Mouse (Mus musculus) neural tube, embryonic 11.5 days (tissue): ENCODE measurements around the gene Kctd21. TPM values are rescaled to one million over a fixed set of nuclear protein-coding genes. Genes with fewer than 3 reads are reported as not detected.

Experiments
- ATAC-seq: fragments of 200-750 bp; cut with Nextera tagmentation; 2 replicates; pipeline ENCODE4 v1.8.0; 2017; ENCODE audit warnings: moderate number of reproducible peaks, mild to moderate bottlenecking, moderate TSS enrichment, moderate library complexity; ENCODE audit not compliant: insufficient read depth, low FRiP score, low TSS enrichment
- DNase-seq: peaks from one replicate; pipeline ENCODE4 v3.0.0-alpha.2; 2015; ENCODE audit warnings: low spot score
- H3K27ac ChIP-seq: fragments of 300-500 bp; sonication (generic); 2 replicates; pipeline ENCODE4 v1.5.1; 2014; ENCODE audit warnings: low read depth, mild to moderate bottlenecking, low read length
- H3K27me3 ChIP-seq: fragments of 300-500 bp; sonication (generic); 2 replicates; pipeline ENCODE4 v1.6.1; 2014; ENCODE audit warnings: mild to moderate bottlenecking, low read length, mixed read lengths; ENCODE audit not compliant: control insufficient read depth, insufficient read depth
- H3K36me3 ChIP-seq: fragments of 300-500 bp; sonication (generic); 2 replicates; pipeline ENCODE4 v1.6.1; 2014; ENCODE audit warnings: mild to moderate bottlenecking, low read length, moderate library complexity, mixed read lengths; ENCODE audit not compliant: control insufficient read depth, insufficient read depth
- H3K4me1 ChIP-seq: fragments of 300-500 bp; sonication (generic); 2 replicates; pipeline ENCODE4 v1.6.1; 2014; ENCODE audit warnings: low read length, mixed read lengths; ENCODE audit not compliant: control insufficient read depth, insufficient read depth
- H3K4me2 ChIP-seq: fragments of 300-500 bp; sonication (generic); 2 replicates; pipeline ENCODE4 v1.6.1; 2014; ENCODE audit warnings: low read depth, mild to moderate bottlenecking, moderate library complexity
- H3K4me3 ChIP-seq: fragments of 300-500 bp; sonication (generic); 2 replicates; pipeline ENCODE4 v1.5.1; 2014; ENCODE audit warnings: low read depth, low read length
- H3K9ac ChIP-seq: fragments of 300-500 bp; sonication (generic); 2 replicates; pipeline ENCODE4 v1.6.1; 2014; ENCODE audit warnings: mild to moderate bottlenecking, low read length
- H3K9me3 ChIP-seq: fragments of 300-500 bp; sonication (generic); 2 replicates; pipeline ENCODE4 v1.6.1; 2016; ENCODE audit warnings: low read length; ENCODE audit not compliant: control insufficient read depth
- WGBS: fragments of 180-500 bp; shearing (Covaris S2); extraction: QIAGEN DNeasy Blood & Tissue Kit; methylation state at CpG from one replicate; pipeline ENCODE4 v1.1.7; 2014; 5-methylcytosine and 5-hydroxymethylcytosine counted together
- polyA plus RNA-seq: library from polyadenylated mRNA; unstranded; fragments of >200 nt; fragmentation: Nextera tagmentation; extraction: Ambion mirVana; gene quantifications from 2 replicates; pipeline ENCODE4 v1.2.1, GENCODE M21; 2014

Kctd21 gene
- polyA plus RNA-seq, 1 experiment from 2014 or later = 6.1 TPM

GRCm38 (mm10) chr7:97327376-97327775 lies 4.8 kb upstream of the Kctd21 start:
- DNase-seq = no peak
- H3K9ac ChIP-seq = no peak overlapping the region
- peaks cover 27% of the 10 kb centered on the region for H3K27me3 ChIP-seq
- H3K4me1 ChIP-seq = peaks cover 9% of the 10 kb centered on the region; the same call in 1 of the 2 replicates
- 90% methylated on average over 4 of the region's 4 CpGs for WGBS
- no peak overlapping the region for H3K4me3 ChIP-seq
- no peak overlapping the region for H3K4me2 ChIP-seq
- H3K36me3 ChIP-seq = no peaks in the 10 kb centered on the region
- no peak for ATAC-seq
- no peak overlapping the region for H3K27ac ChIP-seq
- no peaks in the 10 kb centered on the region for H3K9me3 ChIP-seq

DNA sequence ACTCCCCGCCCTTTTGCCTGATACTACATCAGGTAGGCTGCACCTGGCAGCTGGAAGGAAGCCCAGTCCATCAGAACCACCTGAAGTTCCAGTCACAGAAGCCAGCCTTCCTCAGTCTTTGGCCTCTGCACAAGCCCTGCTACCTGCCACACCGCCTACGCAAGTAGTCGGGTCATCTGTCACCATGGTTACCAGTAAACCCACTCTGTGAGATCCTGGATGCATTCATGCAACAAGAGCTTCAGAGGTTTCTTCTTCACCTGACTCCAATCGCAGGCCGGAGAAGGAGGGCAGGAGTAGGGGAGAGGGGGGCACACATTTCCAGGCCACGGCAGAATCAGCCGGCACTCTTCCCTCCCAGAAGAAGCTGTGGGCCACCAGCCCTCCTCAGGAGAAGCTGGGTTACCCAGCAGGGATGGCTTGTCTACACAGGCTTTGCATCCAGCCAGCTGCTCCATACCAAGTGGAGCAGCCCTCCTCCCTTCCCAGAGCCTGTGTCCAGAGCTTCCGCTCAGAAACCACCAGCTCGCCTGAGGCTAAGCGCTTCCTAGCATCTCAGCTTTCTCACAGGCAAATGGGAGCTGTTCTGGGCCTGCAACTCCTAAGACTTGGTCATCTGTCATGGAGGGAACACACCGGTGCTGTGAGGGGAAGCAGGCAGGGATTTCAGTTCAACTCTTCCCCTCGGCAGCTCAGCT lies 3.1 kb upstream of the Kctd21 start:
- 71% methylated on average over 13 of the region's 13 CpGs for WGBS
- ATAC-seq (no peak), DNase-seq (no peak)
- Histone ChIP-seq H3K4me1 (peaks cover 11% of the 10 kb centered on the region), H3K9me3 (no peaks in the 10 kb centered on the region), H3K36me3 (no peaks in the 10 kb centered on the region), H3K4me2 (no peak overlapping the region), H3K4me3 (no peak overlapping the region), H3K27ac (no peak overlapping the region), H3K9ac (no peak overlapping the region), H3K27me3 (peaks cover 27% of the 10 kb centered on the region)

GRCm38 (mm10) chr7:97329676-97330075 lies 2.5 kb upstream of the Kctd21 start:
- Histone ChIP-seq H3K4me3 (no peak overlapping the region), H3K27me3 (peaks cover 21% of the 10 kb centered on the region), H3K27ac (no peak overlapping the region), H3K36me3 (no peaks in the 10 kb centered on the region), H3K4me1 (peaks cover 11% of the 10 kb centered on the region), H3K4me2 (no peak overlapping the region), H3K9me3 (no peaks in the 10 kb centered on the region), H3K9ac (no peak overlapping the region)
- no peak for DNase-seq
- no peak for ATAC-seq
- 94% methylated on average over 3 of the region's 3 CpGs for WGBS

GRCm38 (mm10) chr7:97330931-97331645 lies 1.0 kb upstream of the Kctd21 start:
- WGBS = 75% methylated on average over 11 of the region's 11 CpGs
- Histone ChIP-seq H3K27me3 (peaks cover 6% of the 10 kb centered on the region), H3K4me1 (peaks cover 5% of the 10 kb centered on the region; the same call in 1 of the 2 replicates), H3K9ac (peak overlapping the region; percentile 71), H3K36me3 (no peaks in the 10 kb centered on the region), H3K27ac (no peak overlapping the region), H3K4me3 (peak overlapping the region; percentile 80), H3K4me2 (peak overlapping the region; percentile 78), H3K9me3 (no peaks in the 10 kb centered on the region)
- DNase-seq = no peak
- ATAC-seq = no peak

DNA sequence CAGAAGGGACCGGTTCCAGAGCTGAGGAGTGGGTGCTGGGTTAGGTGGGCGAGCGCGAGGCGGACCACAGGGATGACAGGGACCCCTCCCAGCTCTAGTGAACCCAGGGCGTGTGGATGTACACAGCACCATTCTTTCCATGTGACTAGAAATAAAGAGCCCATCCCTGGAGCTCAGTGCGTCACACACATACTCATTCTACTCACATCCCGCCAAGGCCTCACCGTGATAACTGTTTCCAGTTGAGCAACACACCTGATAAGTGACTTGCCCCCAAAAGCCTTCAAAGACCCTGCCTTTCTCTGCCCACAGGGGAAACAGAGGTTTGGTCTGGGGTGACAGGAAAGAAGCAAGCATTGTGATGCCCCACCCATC lies 527 bp downstream of the Kctd21 start:
- Histone ChIP-seq H3K4me1 (peaks cover 5% of the 10 kb centered on the region; the same call in 1 of the 2 replicates), H3K27me3 (no peaks in the 10 kb centered on the region), H3K9me3 (no peaks in the 10 kb centered on the region), H3K36me3 (no peaks in the 10 kb centered on the region), H3K4me2 (peak overlapping the region; percentile 49), H3K4me3 (peak overlapping the region; percentile 80), H3K27ac (no peak overlapping the region), H3K9ac (peak overlapping the region; percentile 68)
- DNase-seq (no peak), ATAC-seq (no peak)
- WGBS = 7% methylated on average over 9 of the region's 9 CpGs

DNA sequence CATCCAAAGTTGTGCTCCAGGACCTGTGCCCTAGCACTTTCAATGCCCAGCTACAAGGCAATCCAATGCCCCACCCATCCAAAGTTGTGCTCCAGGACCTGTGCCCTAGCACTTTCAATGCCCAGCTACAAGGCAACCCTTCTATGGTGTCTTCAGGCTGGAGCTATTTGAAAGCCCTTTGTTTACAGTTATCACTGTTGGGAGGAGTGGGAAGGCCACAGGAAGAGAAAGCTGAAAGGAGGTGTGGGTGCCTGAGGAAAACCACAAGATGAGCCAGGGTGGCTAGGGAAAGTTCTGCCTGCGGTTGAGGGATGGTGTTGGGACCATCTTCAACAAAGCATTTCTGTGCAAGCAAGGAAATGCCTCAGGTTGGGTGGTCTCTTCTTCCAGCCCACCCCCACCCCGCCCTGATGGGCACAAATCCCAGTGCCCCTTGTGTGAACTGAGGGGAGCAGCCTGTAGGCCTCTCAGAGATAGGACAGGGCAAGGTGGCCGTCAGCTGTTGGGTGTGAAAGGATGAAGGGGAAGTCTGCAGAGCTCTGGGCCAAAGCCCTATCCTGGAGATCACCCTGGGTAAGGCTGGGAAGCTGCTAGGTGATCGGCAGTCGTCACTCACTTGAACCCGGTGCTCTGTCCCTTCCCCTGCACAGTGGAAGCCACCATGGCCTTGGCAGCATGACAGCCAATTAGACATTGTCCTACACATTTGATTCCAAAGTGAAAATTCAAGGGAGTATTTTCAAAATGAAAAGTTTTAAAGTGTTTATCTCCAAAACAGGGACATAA lies 1.2 kb downstream of the Kctd21 start:
- no peak overlapping the region for H3K9ac ChIP-seq
- peak overlapping the region; percentile 49; the same call in 1 of the 2 replicates for H3K4me2 ChIP-seq
- H3K4me3 ChIP-seq = no peak overlapping the region
- H3K36me3 ChIP-seq = no peaks in the 10 kb centered on the region
- H3K27ac ChIP-seq = no peak overlapping the region
- H3K4me1 ChIP-seq = peaks cover 5% of the 10 kb centered on the region; the same call in 1 of the 2 replicates
- DNase-seq (no peak), ATAC-seq (no peak)
- no peaks in the 10 kb centered on the region for H3K9me3 ChIP-seq
- WGBS = 87% methylated on average over 6 of the region's 6 CpGs
- H3K27me3 ChIP-seq = no peaks in the 10 kb centered on the region

DNA sequence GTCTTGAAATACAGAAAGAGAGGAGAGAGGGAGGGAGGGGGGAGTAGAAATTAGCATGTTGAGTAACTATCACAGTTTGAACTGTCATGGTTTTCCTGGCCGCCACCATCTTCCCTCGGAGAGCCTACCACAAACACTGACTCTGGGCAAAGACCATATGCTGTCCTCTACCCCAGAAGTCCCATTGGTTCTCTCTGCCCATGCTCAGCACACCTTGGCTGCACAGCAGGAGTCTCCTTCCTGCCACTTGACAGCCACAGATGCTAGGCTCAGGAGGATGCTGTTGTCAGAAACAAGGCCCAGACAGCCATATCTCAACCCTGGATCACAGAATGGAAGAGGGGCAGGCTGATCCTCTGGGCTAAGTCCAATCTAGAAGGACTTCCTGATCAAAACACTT lies 2.3 kb downstream of the Kctd21 start:
- Histone ChIP-seq H3K9ac (no peak overlapping the region), H3K36me3 (no peaks in the 10 kb centered on the region), H3K27me3 (no peaks in the 10 kb centered on the region), H3K4me1 (peaks cover 5% of the 10 kb centered on the region; the same call in 1 of the 2 replicates), H3K4me2 (no peak overlapping the region), H3K4me3 (no peak overlapping the region), H3K9me3 (no peaks in the 10 kb centered on the region), H3K27ac (no peak overlapping the region)
- 94% methylated on average over 2 of the region's 2 CpGs for WGBS
- no peak for ATAC-seq
- DNase-seq = no peak

DNA sequence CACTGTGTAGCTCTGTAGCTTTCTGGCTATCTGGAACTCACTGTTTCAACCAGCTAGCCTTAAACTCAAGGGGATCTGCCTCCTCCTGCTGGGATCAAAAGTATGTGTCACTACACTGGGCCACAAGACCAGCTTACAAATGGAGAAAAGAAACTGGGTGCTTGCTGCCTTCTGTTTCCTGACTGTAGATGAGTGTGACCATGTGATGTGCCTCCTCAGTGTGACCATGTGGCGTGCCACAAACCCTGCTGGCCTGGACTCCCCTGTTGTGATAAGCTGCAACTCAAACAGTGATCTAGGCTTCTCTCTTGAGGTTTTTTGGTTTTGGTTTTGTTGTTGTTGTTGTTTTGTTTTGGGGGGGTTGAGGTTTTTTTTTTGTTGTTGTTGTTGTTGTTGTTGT lies 4.6 kb downstream of the Kctd21 start:
- Histone ChIP-seq H3K36me3 (no peaks in the 10 kb centered on the region), H3K4me2 (no peak overlapping the region), H3K9me3 (no peaks in the 10 kb centered on the region), H3K9ac (no peak overlapping the region), H3K4me1 (peaks cover 2% of the 10 kb centered on the region; the same call in 1 of the 2 replicates), H3K27ac (no peak overlapping the region), H3K4me3 (no peak overlapping the region), H3K27me3 (no peaks in the 10 kb centered on the region)
- ATAC-seq (no peak), DNase-seq (no peak)
- WGBS = 70% methylated on average over 1 of the region's 1 CpGs
